Mouse (Mus musculus): ENCODE data around the gene Tinf2.

- no peak for TF ChIP-seq CTCF (IDR thresholded peaks at IDR 0.05; ENCODE audit: low read depth)
- TF ChIP-seq EP300 (IDR thresholded peaks at IDR 0.05; ENCODE audit: low read depth), result peak; percentile 65
Measured at GRCm38 (mm10) chr14:55724411-55724871, 42.8 kb upstream of the Tinf2 start.

Data from liver, postnatal 0 days (tissue).